Comparison of ENCODE assay signal across 30 mouse cellular contexts in genomic region chr9:11982102-11982882, GRCm38 (mm10).
A peak's percentile ranks its signal among the peaks of the same experiment; 100 is the strongest.
DNase-seq lines count a peak whose midpoint lies in the region; ATAC-seq and TF ChIP-seq lines count a peak whose summit lies in the region.
"Had no signal": no experiment of that assay in that cellular context is flagged by ENCODE, and none has a peak within 500 bp of the region (broad histone marks: within the 10 kb centered on the region; RNA-seq: fewer than 3 reads in every experiment).

No protein-coding gene starts in this region.

- TF ChIP-seq POLR2A in brain, embryonic 14.5 days (IDR thresholded peaks at IDR 0.05; ENCODE audit: borderline replicate concordance, extremely low read depth, insufficient read depth, insufficient read length, poor library complexity, severe bottlenecking), result no peak

- WGBS in midbrain, embryonic 15.5 days, result 44% methylated on average over 2 of the region's 2 CpGs
- 54% methylated on average over 2 of the region's 2 CpGs for WGBS in midbrain, embryonic 11.5 days

- peak; percentile 45; the same call in 1 of the 2 replicates for ATAC-seq in midbrain, embryonic 15.5 days (replicated peaks)
- no peak for ATAC-seq in midbrain, embryonic 11.5 days (ENCODE audit: low FRiP score)
- ATAC-seq: intestine, postnatal 0 days had no signal

- H3K27ac ChIP-seq in midbrain, embryonic 15.5 days, result no peak overlapping the region
- no peak overlapping the region for H3K27ac ChIP-seq in midbrain, embryonic 11.5 days (ENCODE audit: low read depth, low read length)
- H3K27ac ChIP-seq: embryonic facial prominence, embryonic 13.5 days; forebrain, embryonic 10.5 days; hindbrain, embryonic 13.5 days; liver, embryonic 14.5 days; macrophage; stomach, postnatal 0 days had no signal

- no peak overlapping the region for H3K9ac ChIP-seq in midbrain, embryonic 15.5 days
- H3K9ac ChIP-seq in midbrain, embryonic 11.5 days (ENCODE audit: low read length), result no peak overlapping the region
- H3K9ac ChIP-seq: embryonic facial prominence, embryonic 13.5 days; hindbrain, embryonic 13.5 days; liver, embryonic 14.5 days had no signal

- no peak overlapping the region for H3K4me3 ChIP-seq in midbrain, embryonic 15.5 days
- H3K4me3 ChIP-seq in midbrain, embryonic 11.5 days (ENCODE audit: low read depth, low read length), result no peak overlapping the region
- H3K4me3 ChIP-seq: embryonic facial prominence, embryonic 13.5 days; forebrain, embryonic 10.5 days; hindbrain, embryonic 13.5 days had no signal

- H3K4me1 ChIP-seq in midbrain, embryonic 15.5 days, result peaks cover 2% of the 10 kb centered on the region; the same call in 1 of the 2 replicates
- H3K4me1 ChIP-seq in midbrain, embryonic 11.5 days (ENCODE audit: control insufficient read depth, insufficient read depth, low read length), result no peaks in the 10 kb centered on the region
- H3K4me1 ChIP-seq: embryonic facial prominence, embryonic 13.5 days; hindbrain, embryonic 13.5 days had no signal

- no peaks in the 10 kb centered on the region for H3K36me3 ChIP-seq in midbrain, embryonic 15.5 days (replicated peaks)
- no peaks in the 10 kb centered on the region for H3K36me3 ChIP-seq in midbrain, embryonic 11.5 days (ENCODE audit: control insufficient read depth, insufficient read depth, low read length)
- H3K36me3 ChIP-seq: embryonic facial prominence, embryonic 13.5 days; forebrain, embryonic 10.5 days; hindbrain, embryonic 13.5 days had no signal

- no peak for TF ChIP-seq CTCF in brain, embryonic 14.5 days (IDR thresholded peaks at IDR 0.05; ENCODE audit: borderline replicate concordance, extremely low read depth, insufficient read depth, insufficient read length)

- DNase-seq in embryo, embryonic 10.5 days (ENCODE audit: low spot score), result peak; percentile 12
- DNase-seq in embryo, embryonic 11 days, result no peak
- DNase-seq in midbrain, embryonic 11.5 days (ENCODE audit: low spot score, missing footprints), result no peak
- peak; percentile 7 for DNase-seq in brain, embryonic 14.5 days (ENCODE audit: low read depth)
- no peak for DNase-seq in adrenal gland, postnatal 36 days
- DNase-seq in gastrocnemius, adult 8-10 months (ENCODE audit: low spot score in 2 of 2), result no peak
- DNase-seq: adrenal gland, adult 8-10 months; cerebellum, adult 11-12 months; cerebellum, adult 9-11 months; gastrocnemius, postnatal 36 days; heart, adult 18-20 months; heart, postnatal 4 days; kidney, adult 9 months; kidney, postnatal 10 days; liver; lung, adult 2 months; lung, postnatal 10 days; right cerebral cortex, postnatal 25 days; spleen, adult 18-20 months; thymus, adult 18-20 months; thymus, postnatal 25 days had no signal

- no peaks in the 10 kb centered on the region for H3K9me3 ChIP-seq in midbrain, embryonic 15.5 days
- no peaks in the 10 kb centered on the region for H3K9me3 ChIP-seq in midbrain, embryonic 11.5 days (ENCODE audit: control insufficient read depth, low read length)
- H3K9me3 ChIP-seq: embryonic facial prominence, embryonic 13.5 days; forebrain, embryonic 10.5 days; hindbrain, embryonic 13.5 days had no signal

- no peak overlapping the region for H3K4me2 ChIP-seq in midbrain, embryonic 15.5 days
- H3K4me2 ChIP-seq in midbrain, embryonic 11.5 days, result no peak overlapping the region
- H3K4me2 ChIP-seq: embryonic facial prominence, embryonic 13.5 days; heart, embryonic 11.5 days; hindbrain, embryonic 13.5 days had no signal

- no peaks in the 10 kb centered on the region for H3K27me3 ChIP-seq in midbrain, embryonic 15.5 days (replicated peaks)
- no peaks in the 10 kb centered on the region for H3K27me3 ChIP-seq in midbrain, embryonic 11.5 days (ENCODE audit: control insufficient read depth, insufficient read depth, low read length)
- H3K27me3 ChIP-seq: embryonic facial prominence, embryonic 13.5 days; hindbrain, embryonic 13.5 days had no signal

Comparison
In these comparisons a context has a peak if more than half of its experiments do, and no peak if none do; other contexts are left out.
1. DNase-seq: peak in embryo, embryonic 10.5 days (single experiment) and brain, embryonic 14.5 days (single experiment); none in embryo, embryonic 11 days (single experiment), midbrain, embryonic 11.5 days (single experiment), adrenal gland, postnatal 36 days (0 of 2) and gastrocnemius, adult 8-10 months (0 of 2).